Mouse (Mus musculus): ENCODE results near the gene Kctd13.

DNA sequence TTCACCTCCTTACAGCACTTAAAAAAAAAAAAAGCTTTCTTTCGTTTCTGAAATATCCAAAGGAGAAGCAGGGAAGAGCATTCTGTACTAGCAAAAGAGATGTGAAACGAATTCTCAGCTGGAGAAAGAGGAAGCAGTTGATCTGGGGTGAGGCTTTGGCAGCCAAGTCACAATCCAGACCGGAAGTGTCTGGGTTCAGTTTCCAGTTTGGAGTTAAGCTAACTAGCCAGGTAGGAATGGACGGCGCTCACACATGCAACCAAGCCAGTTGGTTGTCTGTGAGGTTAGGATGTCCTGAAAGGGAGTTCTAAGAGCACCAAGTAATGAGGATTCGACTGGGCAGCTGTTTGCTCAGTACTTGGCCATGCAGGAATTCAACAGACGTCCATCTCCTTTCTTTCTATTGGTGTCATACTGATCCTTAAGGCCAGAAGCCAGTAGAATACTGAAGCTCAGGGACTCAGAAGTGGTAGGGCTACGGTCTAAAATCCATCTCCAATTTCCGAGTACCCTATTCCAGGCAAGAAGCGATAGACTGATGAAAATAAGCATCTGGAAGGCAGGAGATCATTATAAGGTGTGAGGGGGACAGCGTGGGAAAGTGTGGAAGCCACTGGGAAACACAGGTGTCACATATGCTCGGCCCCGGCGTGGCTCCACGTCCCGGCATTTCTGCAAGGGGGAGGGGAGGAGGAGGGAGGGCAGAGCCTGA, 31.1 kb upstream of the Kctd13 start:
- TF ChIP-seq GATA1 (IDR thresholded peaks at IDR 0.05; ENCODE audit: borderline replicate concordance, low read length) (no peak), FLI1 (IDR thresholded peaks at IDR 0.05; ENCODE audit: low read length) (no peak)
